In genomic region chr13:29486709-29487108, GRCm38 (mm10) we compare ENCODE assay signal across 14 mouse cellular contexts.
DNase-seq lines count a peak whose midpoint lies in the region; ATAC-seq lines count a peak whose summit lies in the region.
"Had no signal": no experiment of that assay in that cellular context is flagged by ENCODE, and none has a peak within 500 bp of the region (broad histone marks: within the 10 kb centered on the region; RNA-seq: fewer than 3 reads in every experiment).

No protein-coding gene starts in this region.

- WGBS in forebrain, embryonic 12.5 days, result 48% methylated on average over 3 of the region's 3 CpGs
- WGBS in forebrain, embryonic 11.5 days, result 61% methylated on average over 3 of the region's 3 CpGs
- WGBS in midbrain, embryonic 13.5 days, result 59% methylated on average over 3 of the region's 3 CpGs
- 52% methylated on average over 3 of the region's 3 CpGs for WGBS in midbrain, embryonic 14.5 days
- 34% methylated on average over 3 of the region's 3 CpGs for WGBS in forebrain, embryonic 15.5 days

- no peaks in the 10 kb centered on the region for H3K9me3 ChIP-seq in forebrain, embryonic 12.5 days
- H3K9me3 ChIP-seq in forebrain, embryonic 11.5 days (ENCODE audit: control insufficient read depth, low read length), result no peaks in the 10 kb centered on the region
- H3K9me3 ChIP-seq in midbrain, embryonic 13.5 days, result no peaks in the 10 kb centered on the region
- H3K9me3 ChIP-seq in midbrain, embryonic 14.5 days (ENCODE audit: control insufficient read depth, low read length), result no peaks in the 10 kb centered on the region
- H3K9me3 ChIP-seq in forebrain, embryonic 15.5 days, result no peaks in the 10 kb centered on the region
- H3K9me3 ChIP-seq: embryonic facial prominence, embryonic 13.5 days; liver, embryonic 13.5 days had no signal

- ATAC-seq in forebrain, embryonic 12.5 days (ENCODE audit: low FRiP score), result peak; percentile 72
- no peak for ATAC-seq in forebrain, embryonic 11.5 days (replicated peaks; ENCODE audit: low FRiP score)
- ATAC-seq in midbrain, embryonic 13.5 days, result 0 out of 2 replicates have a peak, but pooled peaks have one; percentile 5
- no peak for ATAC-seq in midbrain, embryonic 14.5 days (ENCODE audit: low FRiP score, low TSS enrichment)
- ATAC-seq in forebrain, embryonic 15.5 days (replicated peaks), result peak; percentile 72
- ATAC-seq: lung, postnatal 0 days had no signal

- H3K4me2 ChIP-seq in forebrain, embryonic 12.5 days, result no peak overlapping the region
- H3K4me2 ChIP-seq in forebrain, embryonic 11.5 days (ENCODE audit: low read depth, low read length, severe bottlenecking), result no peak overlapping the region
- no peak overlapping the region for H3K4me2 ChIP-seq in midbrain, embryonic 13.5 days (replicated peaks)
- no peak overlapping the region for H3K4me2 ChIP-seq in midbrain, embryonic 14.5 days (ENCODE audit: low read length)
- no peak overlapping the region for H3K4me2 ChIP-seq in forebrain, embryonic 15.5 days (replicated peaks)
- H3K4me2 ChIP-seq: embryonic facial prominence, embryonic 13.5 days; liver, embryonic 13.5 days had no signal

- no peak overlapping the region for H3K9ac ChIP-seq in forebrain, embryonic 12.5 days
- no peak overlapping the region for H3K9ac ChIP-seq in forebrain, embryonic 11.5 days (ENCODE audit: low read length)
- no peak overlapping the region for H3K9ac ChIP-seq in midbrain, embryonic 13.5 days (replicated peaks)
- no peak overlapping the region for H3K9ac ChIP-seq in midbrain, embryonic 14.5 days (replicated peaks; ENCODE audit: low read length)
- no peak overlapping the region for H3K9ac ChIP-seq in forebrain, embryonic 15.5 days (replicated peaks)
- H3K9ac ChIP-seq: embryonic facial prominence, embryonic 13.5 days; liver, embryonic 13.5 days had no signal

- H3K27me3 ChIP-seq in forebrain, embryonic 12.5 days, result no peaks in the 10 kb centered on the region
- no peaks in the 10 kb centered on the region for H3K27me3 ChIP-seq in forebrain, embryonic 11.5 days (ENCODE audit: control insufficient read depth, insufficient read depth, low read length)
- H3K27me3 ChIP-seq in midbrain, embryonic 13.5 days, result no peaks in the 10 kb centered on the region
- H3K27me3 ChIP-seq in midbrain, embryonic 14.5 days (ENCODE audit: control insufficient read depth, insufficient read depth, low read length), result no peaks in the 10 kb centered on the region
- no peaks in the 10 kb centered on the region for H3K27me3 ChIP-seq in forebrain, embryonic 15.5 days
- H3K27me3 ChIP-seq in splenic B cell, adult 2 months (ENCODE audit: control insufficient read depth, insufficient read depth, low read length, poor library complexity, severe bottlenecking), result no peaks in the 10 kb centered on the region
- H3K27me3 ChIP-seq: embryonic facial prominence, embryonic 13.5 days; liver, embryonic 13.5 days had no signal

- peaks cover 10% of the 10 kb centered on the region for H3K4me1 ChIP-seq in forebrain, embryonic 12.5 days
- H3K4me1 ChIP-seq in forebrain, embryonic 11.5 days (replicated peaks; ENCODE audit: control insufficient read depth, insufficient read depth, low read length), result no peaks in the 10 kb centered on the region
- peaks cover 13% of the 10 kb centered on the region for H3K4me1 ChIP-seq in midbrain, embryonic 13.5 days (replicated peaks)
- H3K4me1 ChIP-seq in midbrain, embryonic 14.5 days (ENCODE audit: control insufficient read depth, insufficient read depth, low read length), result no peaks in the 10 kb centered on the region
- H3K4me1 ChIP-seq in forebrain, embryonic 15.5 days, result peaks cover 19% of the 10 kb centered on the region
- H3K4me1 ChIP-seq: embryonic facial prominence, embryonic 13.5 days; liver, embryonic 13.5 days had no signal

- H3K36me3 ChIP-seq in forebrain, embryonic 12.5 days (replicated peaks), result no peaks in the 10 kb centered on the region
- H3K36me3 ChIP-seq in forebrain, embryonic 11.5 days (ENCODE audit: control insufficient read depth, insufficient read depth, low read length), result no peaks in the 10 kb centered on the region
- no peaks in the 10 kb centered on the region for H3K36me3 ChIP-seq in midbrain, embryonic 13.5 days
- H3K36me3 ChIP-seq in midbrain, embryonic 14.5 days (ENCODE audit: control insufficient read depth, insufficient read depth, low read length), result no peaks in the 10 kb centered on the region
- H3K36me3 ChIP-seq in forebrain, embryonic 15.5 days, result no peaks in the 10 kb centered on the region
- H3K36me3 ChIP-seq in splenic B cell, adult 2 months (ENCODE audit: control insufficient read depth, insufficient read depth, low read length, poor library complexity, severe bottlenecking), result no peaks in the 10 kb centered on the region
- H3K36me3 ChIP-seq: embryonic facial prominence, embryonic 13.5 days; liver, embryonic 13.5 days had no signal

- no peak overlapping the region for H3K27ac ChIP-seq in forebrain, embryonic 12.5 days
- no peak overlapping the region for H3K27ac ChIP-seq in forebrain, embryonic 11.5 days (ENCODE audit: low read depth, low read length)
- H3K27ac ChIP-seq in midbrain, embryonic 13.5 days, result no peak overlapping the region
- H3K27ac ChIP-seq in midbrain, embryonic 14.5 days (replicated peaks; ENCODE audit: low read depth, low read length), result no peak overlapping the region
- H3K27ac ChIP-seq in forebrain, embryonic 15.5 days (replicated peaks), result 0 out of 2 replicates have a peak overlapping the region, but pooled peaks have one; percentile 7
- H3K27ac ChIP-seq: embryonic facial prominence, embryonic 13.5 days; liver, embryonic 13.5 days had no signal

- H3K4me3 ChIP-seq in forebrain, embryonic 12.5 days (replicated peaks), result no peak overlapping the region
- H3K4me3 ChIP-seq in forebrain, embryonic 11.5 days (ENCODE audit: low read depth, low read length), result no peak overlapping the region
- H3K4me3 ChIP-seq in midbrain, embryonic 13.5 days (replicated peaks), result no peak overlapping the region
- no peak overlapping the region for H3K4me3 ChIP-seq in midbrain, embryonic 14.5 days (replicated peaks; ENCODE audit: low read depth, low read length)
- no peak overlapping the region for H3K4me3 ChIP-seq in forebrain, embryonic 15.5 days
- H3K4me3 ChIP-seq: embryonic facial prominence, embryonic 13.5 days; liver, embryonic 13.5 days had no signal

- DNase-seq in forebrain, embryonic 11.5 days (ENCODE audit: low spot score), result no peak
- DNase-seq in midbrain, embryonic 14.5 days, result no peak
- DNase-seq in splenic B cell, adult 2 months (ENCODE audit: low read depth, low spot score), result peak; percentile 24
- DNase-seq in thymus, postnatal 36 days, result no peak
- DNase-seq in cerebellum, adult 11-12 months, result no peak
- DNase-seq: adrenal gland, adult 2 months; cerebellum, adult 9-10 months; liver, embryonic 13.5 days; thymus, adult 18-20 months had no signal

Comparison
In these comparisons a context has a peak if more than half of its experiments do, and no peak if none do; other contexts are left out.
1. ATAC-seq: peak in forebrain, embryonic 12.5 days (single experiment), midbrain, embryonic 13.5 days (single experiment) and forebrain, embryonic 15.5 days (single experiment); none in forebrain, embryonic 11.5 days (single experiment) and midbrain, embryonic 14.5 days (single experiment).